Mouse (Mus musculus) testis, adult 2 months (tissue): ENCODE data around the gene Ankrd22. TPM values are rescaled to one million over a fixed set of nuclear protein-coding genes. Genes with fewer than 3 reads are reported as not detected.
"Not testable (repeated sequence)": the region's sequence is repeated elsewhere in the genome, so short reads cannot be mapped to it uniquely, and the experiment has no call there.

Experiments used
- H3K27ac ChIP-seq: fragments of 200-500 bp; 2 replicates; pipeline ENCODE4 v1.5.1; 2012; ENCODE audit warnings: low read depth, low read length; ENCODE audit not compliant: control insufficient read depth, insufficient read depth
- H3K27me3 ChIP-seq: fragments of 200-500 bp; 2 replicates; pipeline ENCODE4 v1.6.1; 2012; ENCODE audit warnings: mild to moderate bottlenecking, low read length, moderate library complexity; ENCODE audit not compliant: control insufficient read depth, insufficient read depth
- H3K36me3 ChIP-seq: fragments of 200-500 bp; 2 replicates; pipeline ENCODE4 v1.6.1; 2012; ENCODE audit warnings: mild to moderate bottlenecking, low read length; ENCODE audit not compliant: control insufficient read depth, insufficient read depth
- H3K4me1 ChIP-seq: fragments of 200-500 bp; 2 replicates; pipeline ENCODE4 v1.6.1; 2012; ENCODE audit warnings: low read length; ENCODE audit not compliant: control insufficient read depth, insufficient read depth
- H3K4me3 ChIP-seq: fragments of 200-500 bp; 2 replicates; pipeline ENCODE4 v1.5.1; 2012; ENCODE audit warnings: low read depth, mild to moderate bottlenecking, low read length, moderate library complexity, mixed read lengths; ENCODE audit not compliant: control insufficient read depth
- CTCF ChIP-seq: fragments of 200-500 bp; IDR thresholded peaks from 2 replicates; pipeline ENCODE4 v1.5.1; 2012; ENCODE audit warnings: low read depth, mild to moderate bottlenecking, inconsistent platforms, low read length, moderate library complexity; ENCODE audit not compliant: control insufficient read depth, insufficient read depth, insufficient replicate concordance
- POLR2A ChIP-seq: fragments of 200-500 bp; IDR thresholded peaks from 2 replicates; pipeline ENCODE4 v1.6.1; 2012; ENCODE audit warnings: low read depth, mild to moderate bottlenecking, inconsistent platforms, low read length, moderate library complexity; ENCODE audit not compliant: control insufficient read depth
- polyA plus RNA-seq: library from polyadenylated mRNA; depleted of rRNA; stranded (reverse); fragments of >200 nt; gene quantifications from 2 replicates; pipeline ENCODE4 v1.2.3, GENCODE M21; 2012

The Ankrd22 gene
- polyA plus RNA-seq, 1 experiment, result 2.8 TPM

DNA sequence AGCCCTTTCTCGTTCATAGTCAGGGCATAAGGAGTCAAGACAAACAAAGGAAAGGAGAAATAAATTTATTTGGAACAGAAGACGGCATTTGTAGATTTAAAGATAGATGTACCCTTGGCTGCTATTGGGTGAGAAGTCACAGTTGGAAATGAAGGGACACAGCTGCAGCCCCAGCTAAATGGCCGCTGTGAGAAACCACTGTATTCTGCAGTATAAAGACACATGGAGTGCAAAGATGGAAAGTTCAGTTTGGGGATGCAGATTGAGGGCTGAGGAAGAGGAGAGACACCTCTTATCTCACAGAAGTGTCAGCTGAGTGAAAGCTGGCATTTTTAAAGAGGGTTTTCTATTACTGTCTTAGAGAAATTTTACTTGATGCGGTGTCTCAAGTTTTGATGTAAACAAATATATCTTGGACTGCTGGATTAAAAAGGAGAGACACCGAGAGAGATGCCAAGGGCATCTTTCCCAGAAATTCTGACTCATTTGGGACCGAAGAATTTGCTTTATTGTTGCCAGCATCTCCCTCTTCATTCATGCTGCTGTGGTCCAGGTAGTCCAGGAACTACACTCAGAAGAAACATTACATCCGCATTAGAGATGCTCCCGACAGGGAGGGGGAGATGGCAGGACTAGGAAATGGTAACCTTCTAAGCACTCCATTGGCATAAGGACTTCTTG, 41.0 kb upstream of the Ankrd22 start:
- Histone ChIP-seq H3K4me3 (no peak overlapping the region), H3K27ac (no peak overlapping the region), H3K4me1 (no peaks in the 10 kb centered on the region), H3K27me3 (no peaks in the 10 kb centered on the region), H3K36me3 (no peaks in the 10 kb centered on the region)
- TF ChIP-seq POLR2A, result no peak
- no peak for TF ChIP-seq CTCF

DNA sequence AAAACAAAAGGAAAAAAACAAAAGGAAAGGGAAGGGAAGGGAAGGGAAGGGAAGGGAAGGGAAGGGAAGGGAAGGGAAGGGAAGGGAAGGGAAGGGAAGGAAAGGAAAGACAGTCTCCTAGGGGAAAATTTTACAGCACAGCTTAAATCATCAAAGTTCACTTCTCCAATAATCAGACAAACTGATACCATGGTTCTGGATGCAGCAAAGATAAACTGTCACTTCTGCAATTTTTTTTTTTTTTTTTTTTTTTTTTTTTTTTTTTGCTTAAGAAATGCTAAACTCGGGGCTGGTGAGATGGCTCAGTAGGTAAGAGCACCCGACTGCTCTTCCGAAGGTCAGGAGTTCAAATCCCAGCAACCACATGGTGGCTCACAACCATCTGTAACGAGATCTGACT, 40.3 kb upstream of the Ankrd22 start:
- not testable (repeated sequence) for H3K27ac ChIP-seq, H3K4me3 ChIP-seq, H3K4me1 ChIP-seq, H3K27me3 ChIP-seq, H3K36me3 ChIP-seq

DNA sequence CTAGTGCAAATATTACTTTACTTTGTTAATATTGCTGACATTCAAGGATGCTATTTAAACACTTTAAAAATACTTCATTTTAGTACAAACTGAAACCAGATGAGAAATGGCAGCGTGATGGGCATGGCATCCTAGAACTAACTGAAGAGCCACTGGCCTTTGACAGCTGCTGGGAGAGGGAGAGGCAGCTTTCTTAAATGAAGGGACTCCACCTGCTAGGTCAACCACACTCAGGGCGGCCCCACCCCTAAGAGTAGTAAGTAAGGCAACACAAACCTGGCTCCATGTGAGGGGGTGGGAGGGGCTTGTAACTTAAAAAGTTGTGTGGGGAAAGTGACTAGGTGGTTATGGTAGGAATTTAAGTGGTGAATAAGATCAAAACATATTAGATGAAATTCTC, 36.8 kb upstream of the Ankrd22 start:
- H3K27ac ChIP-seq, result no peak overlapping the region
- no peaks in the 10 kb centered on the region for H3K27me3 ChIP-seq
- H3K4me3 ChIP-seq, result no peak overlapping the region
- no peaks in the 10 kb centered on the region for H3K4me1 ChIP-seq
- H3K36me3 ChIP-seq, result no peaks in the 10 kb centered on the region
- no peak for TF ChIP-seq CTCF
- no peak for TF ChIP-seq POLR2A

DNA sequence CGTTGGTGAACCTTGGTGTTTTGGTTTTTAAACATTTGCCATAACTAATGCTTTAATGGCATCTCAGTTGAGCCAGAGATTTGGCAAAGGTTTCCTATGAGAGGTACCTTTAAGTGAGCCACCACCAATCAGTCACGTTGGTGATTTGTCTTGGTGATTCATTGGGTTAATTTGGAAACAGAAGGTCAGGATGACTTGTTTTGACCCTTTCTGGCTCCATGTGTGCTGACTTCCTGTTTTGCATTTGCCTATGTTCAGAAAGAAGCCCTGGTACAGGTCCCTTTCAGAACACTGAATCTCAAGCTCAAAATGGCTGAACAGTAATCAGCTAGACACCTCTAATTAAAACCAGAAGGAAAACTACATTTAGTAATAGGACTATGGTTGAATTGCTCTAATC, 33.6 kb upstream of the Ankrd22 start:
- Histone ChIP-seq H3K27me3 (no peaks in the 10 kb centered on the region), H3K4me3 (no peak overlapping the region), H3K36me3 (no peaks in the 10 kb centered on the region), H3K4me1 (no peaks in the 10 kb centered on the region), H3K27ac (no peak overlapping the region)
- TF ChIP-seq CTCF (no peak), POLR2A (no peak)

DNA sequence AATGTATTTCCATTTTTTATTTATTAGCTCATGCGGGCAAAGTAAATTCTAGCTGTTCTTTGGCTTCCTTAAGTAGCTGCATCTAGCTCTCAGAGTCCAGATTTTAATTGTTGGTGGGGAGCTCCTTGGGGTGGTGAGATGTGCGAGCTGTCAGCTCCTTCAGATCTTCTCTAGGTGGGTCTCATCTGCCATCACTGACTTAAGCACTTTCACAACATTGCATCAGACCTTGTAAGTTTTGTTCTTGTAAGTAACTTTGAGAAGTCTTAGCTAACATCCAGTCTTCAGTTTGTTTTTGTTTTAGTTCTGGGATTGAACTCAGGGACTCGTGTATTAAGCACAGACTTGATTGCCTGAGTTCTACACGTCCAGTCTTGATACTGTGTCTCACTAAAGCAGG, 33.0 kb upstream of the Ankrd22 start:
- H3K27ac ChIP-seq, result no peak overlapping the region
- no peaks in the 10 kb centered on the region for H3K36me3 ChIP-seq
- H3K27me3 ChIP-seq, result no peaks in the 10 kb centered on the region
- no peak overlapping the region for H3K4me3 ChIP-seq
- TF ChIP-seq POLR2A, result no peak
- TF ChIP-seq CTCF, result no peak
- no peaks in the 10 kb centered on the region for H3K4me1 ChIP-seq

DNA sequence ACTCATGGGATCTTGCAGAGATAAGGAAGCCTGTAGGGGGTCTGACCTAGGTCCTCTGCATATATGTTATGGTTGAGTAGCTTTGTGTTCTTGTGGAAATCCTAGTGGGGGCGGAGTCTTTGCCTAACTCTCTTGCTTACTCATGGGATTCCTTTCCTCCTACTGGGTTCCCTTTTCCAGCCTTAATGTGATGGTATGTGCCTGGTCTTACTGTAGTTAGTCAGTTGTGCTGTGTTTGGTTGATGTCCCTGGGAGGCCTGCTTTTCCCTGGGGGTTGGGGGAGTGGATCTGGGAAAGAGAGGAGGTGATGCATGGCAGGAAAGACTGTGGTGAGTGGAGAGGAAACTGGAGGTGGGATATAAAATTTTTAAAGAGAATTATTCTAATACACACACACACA, 32.2 kb upstream of the Ankrd22 start:
- no peak overlapping the region for H3K4me3 ChIP-seq
- no peaks in the 10 kb centered on the region for H3K36me3 ChIP-seq
- no peaks in the 10 kb centered on the region; the same call in 1 of the 2 replicates for H3K4me1 ChIP-seq
- no peak overlapping the region for H3K27ac ChIP-seq
- no peak for TF ChIP-seq POLR2A
- TF ChIP-seq CTCF, result no peak
- H3K27me3 ChIP-seq, result no peaks in the 10 kb centered on the region

DNA sequence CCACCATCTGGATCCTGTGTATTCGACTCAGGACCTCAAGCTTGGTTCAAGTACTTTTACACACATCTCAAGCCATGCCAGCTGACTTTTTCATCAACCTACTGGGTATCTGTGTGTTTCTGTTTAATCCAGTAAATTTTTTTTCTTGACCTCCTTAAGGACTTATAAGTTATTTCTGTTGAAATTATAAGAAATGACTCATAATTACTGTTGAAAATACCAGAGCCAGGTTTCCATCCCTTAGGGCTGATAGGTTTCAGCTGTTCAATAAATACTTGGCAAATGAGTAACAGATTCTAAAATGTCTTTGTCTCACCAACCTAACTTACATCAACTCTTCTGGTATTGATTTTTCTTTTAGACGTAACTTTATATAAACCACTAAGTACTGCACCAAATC, 29.2 kb upstream of the Ankrd22 start:
- Histone ChIP-seq H3K27ac (no peak overlapping the region), H3K4me1 (peaks cover 5% of the 10 kb centered on the region), H3K36me3 (no peaks in the 10 kb centered on the region), H3K4me3 (no peak overlapping the region), H3K27me3 (no peaks in the 10 kb centered on the region)
- no peak for TF ChIP-seq CTCF

DNA sequence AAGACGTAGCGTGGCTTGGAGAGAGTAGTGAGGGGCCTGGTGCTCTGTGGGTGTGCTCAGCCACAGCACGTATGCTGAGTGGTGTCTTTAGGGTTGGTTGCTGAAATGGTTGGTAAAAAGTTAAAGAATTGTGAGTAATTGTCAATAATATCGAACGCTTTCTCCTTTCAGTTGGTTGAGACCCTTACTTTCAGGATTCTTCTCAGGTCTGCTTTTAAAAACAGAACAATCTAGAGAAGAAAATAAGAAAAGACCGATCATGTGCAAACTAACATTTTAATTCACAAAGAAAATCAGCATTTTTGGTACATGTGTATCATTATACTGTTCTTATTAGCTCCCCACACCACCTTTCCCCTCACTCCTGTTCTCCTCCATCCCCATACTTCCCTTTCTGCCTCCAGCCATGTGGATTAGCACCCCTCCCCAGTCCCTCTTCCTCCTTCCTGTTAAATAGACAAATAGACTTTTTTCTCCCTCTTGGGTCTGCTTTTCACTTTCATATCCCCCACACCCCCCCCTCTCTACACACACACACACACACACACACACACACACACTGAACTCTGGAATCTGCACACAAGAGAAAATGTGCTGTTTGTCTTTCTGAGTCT, 28.4 kb upstream of the Ankrd22 start:
- no peaks in the 10 kb centered on the region for H3K27me3 ChIP-seq
- H3K36me3 ChIP-seq, result no peaks in the 10 kb centered on the region
- no peak overlapping the region for H3K27ac ChIP-seq

More for the DNA sequence above, 28.4 kb upstream of the Ankrd22 start:
- Histone ChIP-seq H3K4me1 (peaks cover 5% of the 10 kb centered on the region), H3K4me3 (no peak overlapping the region)
- TF ChIP-seq POLR2A, result no peak
- TF ChIP-seq CTCF, result no peak
